Mouse (Mus musculus) limb, embryonic 14.5 days (tissue): ENCODE results near the gene Sik2. TPM values are rescaled to one million over a fixed set of nuclear protein-coding genes. Genes with fewer than 3 reads are reported as not detected.

ENCODE experiments used
- ATAC-seq: fragments of 200-750 bp; cut with Nextera tagmentation; 2 replicates; pipeline ENCODE4 v1.8.0; 2017; ENCODE audit warnings: low read depth, moderate number of reproducible peaks, moderate TSS enrichment; ENCODE audit not compliant: low FRiP score
- DNase-seq: peaks from one replicate; pipeline ENCODE4 v3.0.0-alpha.2; 2015; ENCODE audit warnings: low spot score
- H3K27ac ChIP-seq: fragments of 300-500 bp; sonication (generic); replicated peaks from 2 replicates; pipeline ENCODE4 v1.5.1; 2014; ENCODE audit warnings: low read depth, mild to moderate bottlenecking, low read length, moderate library complexity, mixed read lengths
- H3K27me3 ChIP-seq: fragments of 300-500 bp; sonication (generic); 2 replicates; pipeline ENCODE4 v1.6.1; 2014; ENCODE audit warnings: low read length, mixed read lengths; ENCODE audit not compliant: control insufficient read depth, insufficient read depth
- H3K36me3 ChIP-seq: fragments of 300-500 bp; sonication (generic); 2 replicates; pipeline ENCODE4 v1.6.1; 2014; ENCODE audit warnings: mild to moderate bottlenecking, low read length, moderate library complexity, mixed read lengths; ENCODE audit not compliant: control insufficient read depth, insufficient read depth
- H3K4me1 ChIP-seq: fragments of 300-500 bp; sonication (generic); 2 replicates; pipeline ENCODE4 v1.6.1; 2014; ENCODE audit warnings: antibody characterized with exemption, low read length, mixed read lengths; ENCODE audit not compliant: control insufficient read depth, insufficient read depth
- H3K4me2 ChIP-seq: fragments of 300-500 bp; sonication (generic); replicated peaks from 2 replicates; pipeline ENCODE4 v1.6.1; 2014; ENCODE audit warnings: low read depth, mild to moderate bottlenecking, low read length, moderate library complexity; ENCODE audit not compliant: severe bottlenecking
- H3K4me3 ChIP-seq: fragments of 300-500 bp; sonication (generic); replicated peaks from 2 replicates; pipeline ENCODE4 v1.5.1; 2014; ENCODE audit warnings: low read length
- H3K9ac ChIP-seq: fragments of 300-500 bp; sonication (generic); 2 replicates; pipeline ENCODE4 v1.6.1; 2014; ENCODE audit warnings: mild to moderate bottlenecking, low read depth, low read length, moderate library complexity; ENCODE audit not compliant: severe bottlenecking
- H3K9me3 ChIP-seq: fragments of 300-500 bp; sonication (generic); 2 replicates; pipeline ENCODE4 v1.6.1; 2016; ENCODE audit warnings: low read length; ENCODE audit not compliant: control insufficient read depth
- POLR2A ChIP-seq: fragments of 200-500 bp; IDR thresholded peaks from 2 replicates; pipeline ENCODE4 v1.8.0; 2012; ENCODE audit warnings: inconsistent platforms, mild to moderate bottlenecking, moderate library complexity, borderline replicate concordance; ENCODE audit not compliant: insufficient read depth, insufficient read length; ENCODE audit errors: extremely low read depth
- WGBS: fragments of 180-500 bp; shearing (Covaris S2); extraction: QIAGEN DNeasy Blood & Tissue Kit; methylation state at CpG from one replicate; pipeline ENCODE4 v1.1.7; 2014; 5-methylcytosine and 5-hydroxymethylcytosine counted together
- polyA plus RNA-seq, 2 experiments: library from polyadenylated mRNA; depleted of rRNA in 1 of 2; stranded (reverse) in 1 of 2; unstranded in 1 of 2; fragments of >200 nt; fragmentation: Nextera tagmentation in 1 of 2; extraction: Ambion mirVana in 1 of 2; gene quantifications; 2 replicates each; pipeline versions ENCODE4 v1.2.1 to v1.2.3; 2012 to 2014

The Sik2 gene
- polyA plus RNA-seq, 2 experiments: 15.8 to 16.3 TPM

DNA sequence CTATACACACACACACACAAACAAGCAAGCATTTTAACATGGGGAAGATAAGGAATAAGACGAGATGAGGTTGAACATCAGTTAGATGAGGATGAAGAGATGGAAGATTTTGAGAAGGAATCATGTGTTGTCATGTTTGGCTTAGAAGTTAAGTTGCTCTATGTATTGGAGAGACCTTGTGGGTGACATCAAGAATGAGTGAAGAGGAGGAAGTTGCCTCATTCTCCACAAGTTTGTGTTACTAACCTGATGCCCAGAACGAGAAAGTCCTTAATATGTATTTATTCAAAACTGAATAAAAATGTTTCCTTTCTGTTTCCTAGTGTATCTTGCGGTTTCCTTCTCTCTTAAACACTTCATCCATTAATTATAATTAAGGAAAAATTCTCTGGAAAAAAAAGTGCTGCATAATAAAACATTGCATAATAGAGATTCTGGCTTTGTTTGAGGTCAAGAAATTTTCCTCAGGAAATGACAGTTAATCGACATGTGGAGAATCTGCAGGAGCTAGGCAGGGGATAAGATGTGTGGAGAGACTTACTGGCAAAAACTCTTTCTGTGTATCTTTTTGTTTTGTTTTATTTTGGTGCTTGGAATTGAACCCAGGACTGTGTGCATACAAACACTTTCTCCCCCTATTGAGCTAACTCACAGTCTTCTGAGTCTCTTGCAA is 12.4 kb upstream of the Sik2 start:
- WGBS: 86% methylated on average over 4 of the region's 4 CpGs
- Histone ChIP-seq H3K4me2 (no peak overlapping the region), H3K4me3 (no peak overlapping the region), H3K27me3 (no peaks in the 10 kb centered on the region), H3K36me3 (no peaks in the 10 kb centered on the region), H3K4me1 (no peaks in the 10 kb centered on the region), H3K9me3 (no peaks in the 10 kb centered on the region), H3K9ac (no peak overlapping the region), H3K27ac (no peak overlapping the region)
- DNase-seq (no peak), ATAC-seq (no peak)
- TF ChIP-seq POLR2A: no peak

DNA sequence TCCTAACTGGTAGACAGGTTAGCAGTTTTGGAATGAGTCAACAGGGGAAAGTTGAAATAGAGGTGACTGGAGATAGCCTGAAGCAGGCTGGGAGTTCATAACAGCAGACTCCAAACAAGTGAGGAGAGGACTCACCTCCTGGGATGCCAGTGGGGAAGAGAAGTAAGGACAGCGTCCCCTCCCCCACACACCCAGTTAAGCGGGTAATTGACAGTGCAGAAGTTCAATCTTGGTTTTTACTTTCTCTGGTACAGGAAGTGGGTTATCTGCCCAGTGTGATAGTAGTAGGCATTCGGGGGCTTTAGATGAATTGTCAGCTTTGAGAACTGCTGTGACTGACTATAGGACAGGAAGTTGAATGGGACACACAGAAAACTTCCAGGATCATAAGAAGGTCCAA is 11.5 kb upstream of the Sik2 start:
- no peak for DNase-seq
- Histone ChIP-seq H3K27ac (no peak overlapping the region), H3K4me2 (no peak overlapping the region), H3K27me3 (no peaks in the 10 kb centered on the region), H3K9ac (no peak overlapping the region), H3K4me1 (no peaks in the 10 kb centered on the region), H3K36me3 (no peaks in the 10 kb centered on the region), H3K9me3 (no peaks in the 10 kb centered on the region), H3K4me3 (no peak overlapping the region)
- no peak for ATAC-seq
- WGBS: 79% methylated on average over 3 of the region's 3 CpGs
- no peak for TF ChIP-seq POLR2A

DNA sequence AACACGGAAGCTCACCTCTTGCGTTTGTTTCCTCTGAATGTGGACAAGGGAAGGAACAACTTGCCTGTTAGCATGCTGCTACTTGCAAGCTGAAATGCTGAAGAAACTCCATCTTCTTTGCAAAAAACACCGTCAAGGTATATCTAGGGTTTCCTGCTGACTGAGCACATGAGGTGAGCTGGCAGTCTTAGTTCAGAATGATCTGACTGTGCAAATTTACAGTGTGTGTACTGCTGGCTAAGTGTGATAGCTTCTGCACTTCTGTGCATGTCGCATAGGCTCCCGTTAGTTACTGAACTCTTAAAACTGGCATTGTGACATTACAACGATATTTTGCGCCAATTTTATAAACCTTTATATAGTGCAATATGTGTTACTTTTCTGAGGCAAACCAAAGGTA is 10.8 kb upstream of the Sik2 start:
- H3K9me3 ChIP-seq: no peaks in the 10 kb centered on the region
- no peaks in the 10 kb centered on the region for H3K4me1 ChIP-seq
- no peak for TF ChIP-seq POLR2A
- no peaks in the 10 kb centered on the region for H3K27me3 ChIP-seq
- no peak overlapping the region for H3K9ac ChIP-seq
- no peaks in the 10 kb centered on the region for H3K36me3 ChIP-seq
- no peak for DNase-seq
- H3K4me3 ChIP-seq: no peak overlapping the region
- H3K4me2 ChIP-seq: no peak overlapping the region
- WGBS: 70% methylated on average over 7 of the region's 7 CpGs
- no peak for ATAC-seq
- H3K27ac ChIP-seq: no peak overlapping the region

DNA sequence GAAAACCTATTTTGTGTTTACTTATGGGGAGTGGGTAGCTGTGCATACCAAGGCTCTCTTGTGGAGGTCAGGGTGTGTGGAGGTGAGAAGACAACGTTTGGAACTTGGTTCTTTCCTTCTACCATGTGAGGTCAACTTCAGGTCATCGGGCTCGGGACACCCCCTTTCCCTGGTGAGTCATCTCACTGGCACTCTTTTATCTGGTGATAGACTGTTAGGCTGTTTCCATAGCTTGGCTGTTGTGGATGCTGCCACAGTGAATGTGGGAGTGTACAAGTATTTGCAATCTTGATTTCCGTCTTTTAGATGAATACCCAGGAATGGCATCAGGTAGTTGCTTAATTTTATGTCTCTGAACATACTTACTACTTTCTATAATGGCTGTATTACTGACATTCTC is 6.9 kb upstream of the Sik2 start:
- H3K4me1 ChIP-seq: no peaks in the 10 kb centered on the region
- no peak for TF ChIP-seq POLR2A
- H3K27me3 ChIP-seq: no peaks in the 10 kb centered on the region
- no peaks in the 10 kb centered on the region for H3K9me3 ChIP-seq
- no peak for DNase-seq
- no peak overlapping the region for H3K9ac ChIP-seq
- H3K27ac ChIP-seq: no peak overlapping the region
- 49% methylated on average over 4 of the region's 4 CpGs for WGBS
- no peak for ATAC-seq
- H3K4me3 ChIP-seq: no peak overlapping the region
- H3K36me3 ChIP-seq: no peaks in the 10 kb centered on the region
- H3K4me2 ChIP-seq: no peak overlapping the region

DNA sequence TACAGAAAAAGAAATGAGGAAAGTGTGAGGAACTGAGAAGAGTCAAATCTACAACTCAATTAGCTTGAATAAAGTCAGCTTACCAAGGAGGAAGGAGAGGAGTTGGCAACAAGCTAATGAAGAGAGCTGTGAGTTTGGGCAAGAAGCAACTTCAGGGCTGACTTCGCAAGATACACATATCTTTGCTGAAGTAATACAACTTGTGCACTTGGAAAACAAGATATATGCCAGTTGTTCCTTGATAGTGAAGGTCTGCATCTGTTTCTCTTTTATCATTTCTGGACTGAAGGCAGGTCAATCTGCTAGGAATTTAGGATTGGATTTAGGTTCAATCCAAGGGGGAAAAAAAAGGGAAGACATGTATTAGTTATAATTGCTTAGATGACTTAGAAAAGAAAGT is 4.8 kb upstream of the Sik2 start:
- Histone ChIP-seq H3K27me3 (no peaks in the 10 kb centered on the region), H3K4me3 (no peak overlapping the region), H3K36me3 (no peaks in the 10 kb centered on the region), H3K9me3 (no peaks in the 10 kb centered on the region), H3K27ac (no peak overlapping the region), H3K9ac (no peak overlapping the region), H3K4me2 (no peak overlapping the region), H3K4me1 (no peaks in the 10 kb centered on the region)
- ATAC-seq (no peak), DNase-seq (no peak)
- WGBS: 92% methylated on average over 1 of the region's 1 CpGs
- no peak for TF ChIP-seq POLR2A

DNA sequence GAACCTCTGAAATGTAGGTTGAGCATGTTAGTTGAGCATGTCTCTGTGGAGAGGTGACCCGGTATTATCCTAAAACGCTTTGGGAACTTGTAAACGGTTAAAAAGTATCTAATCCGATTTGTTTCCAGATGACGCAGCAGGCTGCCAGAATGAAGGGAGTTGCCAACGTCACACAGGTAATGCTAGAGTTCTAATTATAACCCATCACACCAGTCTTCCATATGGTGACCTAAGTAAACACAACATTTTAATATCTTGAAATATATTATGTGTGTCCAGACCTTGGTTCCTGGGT is 730 bp upstream of the Sik2 start:
- DNase-seq: no peak
- WGBS: 2% methylated on average over 6 of the region's 6 CpGs
- no peak overlapping the region for H3K27ac ChIP-seq

More for the DNA sequence above, 730 bp upstream of the Sik2 start:
- no peak for ATAC-seq
- Histone ChIP-seq H3K27me3 (no peaks in the 10 kb centered on the region), H3K4me2 (peak overlapping the region; percentile 58), H3K4me1 (0 out of 2 replicates have a peak, but pooled peaks cover 3% of the 10 kb centered on the region), H3K9ac (peak overlapping the region; percentile 45), H3K36me3 (no peaks in the 10 kb centered on the region), H3K4me3 (peak overlapping the region; percentile 85), H3K9me3 (no peaks in the 10 kb centered on the region)
- TF ChIP-seq POLR2A: no peak
